Mouse (Mus musculus): ENCODE results near the gene 4930544G11Rik.

Gene 4930544G11Rik

DNA sequence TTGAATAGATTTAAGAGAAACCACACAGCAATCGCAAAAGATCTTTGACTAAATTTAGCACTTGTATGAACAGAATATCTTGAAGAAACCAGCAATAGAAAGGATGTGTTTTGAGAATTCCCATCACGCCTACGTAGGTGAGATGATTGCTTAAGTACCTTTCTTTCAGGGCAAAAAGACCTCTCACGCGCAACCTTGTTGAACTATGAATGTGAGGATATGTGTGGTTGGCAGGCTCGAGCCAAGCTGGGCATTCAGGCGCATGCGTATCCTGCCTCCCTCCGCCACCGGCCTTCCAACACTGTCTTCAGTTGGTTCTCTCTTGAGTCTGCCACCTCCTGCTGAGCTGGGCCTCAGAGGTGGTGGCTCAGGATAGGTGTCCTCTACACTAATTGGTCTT lies at the start of gene 4930544G11Rik:
TSS of gene 4930544G11Rik (plus strand) at position 301 of the 400 bp plus-strand sequence.
- DNase-seq: no peak

DNA sequence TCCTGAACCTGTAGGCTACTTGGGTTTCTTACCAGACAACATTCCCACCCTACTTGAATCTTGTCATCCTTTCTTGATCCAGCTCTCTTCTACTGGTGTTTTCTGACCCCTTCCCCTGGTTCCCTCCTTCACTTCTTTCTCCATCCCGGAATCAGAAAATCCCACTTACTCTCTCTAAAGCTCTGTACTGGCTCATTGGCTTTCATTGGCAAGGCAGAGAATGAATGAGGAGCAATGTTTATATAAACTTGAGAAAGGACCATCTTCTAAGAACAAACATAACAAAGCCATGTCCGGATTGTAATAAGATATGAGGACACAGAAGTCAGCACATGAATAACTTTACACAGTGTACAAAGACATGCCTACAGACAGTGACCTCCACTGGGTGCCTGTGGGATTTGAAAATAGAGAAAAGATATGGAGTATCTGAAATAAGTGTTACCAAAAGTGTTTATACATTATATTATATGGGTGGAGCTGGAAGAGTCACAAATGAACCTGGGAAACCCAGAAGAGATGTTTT lies 45.7 kb upstream of the 4930544G11Rik start:
- no peak for DNase-seq

DNA sequence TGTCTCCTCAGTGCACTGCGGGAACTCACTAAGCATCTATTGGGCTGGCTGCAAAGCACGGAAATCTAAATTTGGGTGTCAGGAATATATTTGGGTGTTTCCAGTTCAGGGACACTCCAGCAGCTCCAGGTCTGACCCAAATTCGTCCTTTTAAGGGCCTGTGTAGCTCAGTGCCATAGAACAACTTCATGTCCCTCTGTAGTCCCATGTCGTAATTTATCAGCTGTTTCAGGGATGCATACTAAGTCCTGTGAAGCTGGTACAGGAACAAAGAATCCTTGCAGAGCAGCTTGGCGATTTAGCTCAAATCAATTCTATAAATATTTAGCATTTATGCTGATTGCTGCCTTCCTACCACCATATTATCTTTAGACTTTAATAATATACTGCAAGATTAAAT lies 37.0 kb upstream of the 4930544G11Rik start:
- no peak for DNase-seq

DNA sequence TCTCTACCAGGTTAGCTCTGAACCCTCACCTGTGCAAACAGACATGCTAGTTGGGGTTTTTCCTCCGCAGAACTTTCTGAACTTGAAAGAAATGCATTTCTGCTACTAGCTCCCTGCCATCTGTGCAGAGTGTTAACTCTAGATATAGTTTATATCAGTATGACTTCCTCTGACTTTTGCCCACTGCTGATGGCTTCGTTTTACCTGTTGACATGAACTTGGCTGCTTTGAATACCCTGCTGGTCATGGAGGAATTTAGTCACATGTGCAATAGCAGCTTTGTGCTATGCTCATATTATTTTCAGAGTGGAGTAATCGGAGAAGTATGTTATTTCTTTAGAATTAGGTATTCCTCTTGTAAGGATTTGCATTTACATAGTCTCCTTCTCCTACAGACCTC lies 30.7 kb upstream of the 4930544G11Rik start:
- no peak for DNase-seq

DNA sequence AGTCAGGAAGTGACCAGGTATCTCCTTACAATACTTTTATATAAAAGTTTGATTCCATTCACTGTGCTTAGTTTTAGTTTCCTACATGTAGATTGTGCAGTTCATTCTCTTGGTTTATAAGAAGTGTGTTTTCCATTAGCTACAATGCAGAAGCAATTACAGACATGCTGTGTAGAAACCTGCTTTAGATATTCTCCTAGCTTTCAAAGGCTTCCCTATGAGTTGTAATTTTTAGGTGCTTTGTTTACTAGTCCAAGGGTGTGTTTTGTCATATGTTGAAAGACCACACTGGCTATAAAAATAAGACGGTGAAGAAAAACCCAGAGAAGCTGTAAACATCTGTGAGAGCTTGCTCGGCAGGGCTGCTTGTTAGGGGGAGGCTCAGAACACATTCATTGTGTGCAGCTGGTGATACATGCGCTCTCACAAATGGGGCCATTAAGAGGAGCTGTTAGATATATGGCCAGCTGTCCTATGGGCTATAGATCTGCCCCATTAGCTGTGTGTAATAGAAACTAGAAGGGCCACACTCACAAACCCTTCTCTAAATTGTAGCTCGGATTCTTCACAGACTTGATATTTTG lies 28.8 kb upstream of the 4930544G11Rik start:
- no peak for DNase-seq

DNA sequence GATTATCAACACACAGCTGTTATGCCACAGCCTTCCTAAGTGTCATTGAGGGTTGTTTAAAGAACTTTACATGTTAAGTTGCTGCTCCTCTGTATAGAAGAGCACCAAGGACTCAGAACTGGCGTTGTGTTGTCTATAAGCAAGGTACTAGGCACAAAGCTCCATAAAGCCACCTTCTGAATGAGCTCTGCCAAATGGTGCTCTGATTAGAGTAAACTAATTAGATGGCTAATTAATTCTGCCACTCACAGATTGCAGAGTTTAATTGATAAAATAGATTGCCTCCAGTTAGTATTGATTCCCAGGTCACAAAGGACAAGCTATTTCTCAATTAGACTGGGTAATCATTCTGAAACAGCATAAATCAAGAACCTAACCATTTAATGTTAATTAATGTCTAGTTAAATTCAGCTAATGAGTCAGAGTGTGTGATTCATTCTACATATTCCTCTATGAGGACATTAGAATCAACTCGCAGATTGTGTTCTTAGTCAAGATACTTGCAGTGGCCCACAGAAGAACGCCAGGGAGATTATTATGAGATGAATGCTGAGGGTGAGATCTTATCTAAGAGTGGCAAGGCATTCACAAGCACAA lies 26.6 kb upstream of the 4930544G11Rik start:
- DNase-seq: no peak

DNA sequence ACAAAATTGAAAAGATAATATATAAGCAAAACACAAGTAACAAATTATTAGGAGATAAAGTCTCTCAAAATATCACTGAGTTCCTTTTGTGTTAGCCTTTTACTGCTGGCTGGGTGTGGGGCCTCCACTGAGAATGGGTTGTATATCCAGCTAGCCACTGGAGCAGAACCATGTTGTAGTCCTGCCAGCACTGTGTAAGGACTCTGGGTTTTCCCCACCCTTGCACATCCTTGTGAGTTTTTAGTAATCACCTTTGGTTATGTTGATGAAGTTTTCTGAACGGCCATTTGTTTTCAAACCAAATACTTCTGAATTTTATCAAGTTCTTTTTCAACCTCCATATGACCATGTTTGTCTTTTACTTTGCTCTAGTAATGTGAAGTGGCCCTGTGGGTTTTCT lies 21.9 kb upstream of the 4930544G11Rik start:
- DNase-seq: no peak

DNA sequence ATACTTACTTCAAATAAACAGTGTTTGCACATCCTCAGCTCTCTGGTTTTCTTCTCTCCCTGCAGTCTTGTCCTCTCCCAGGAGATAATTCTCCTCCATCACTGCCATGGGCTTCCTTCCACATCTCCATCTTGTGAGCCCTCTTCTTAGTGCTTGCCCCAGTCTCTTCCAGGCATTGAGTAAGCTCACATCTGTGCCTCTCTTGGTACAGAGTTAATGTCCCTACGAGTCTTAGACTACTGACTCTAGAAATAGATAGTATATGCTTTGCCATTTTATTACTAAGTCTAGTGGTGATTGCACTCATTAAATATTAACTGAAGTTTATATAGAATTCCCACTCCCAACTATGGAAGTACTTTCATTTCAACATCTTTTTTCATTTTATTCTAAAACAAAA lies 19.6 kb upstream of the 4930544G11Rik start:
- no peak for DNase-seq

DNA sequence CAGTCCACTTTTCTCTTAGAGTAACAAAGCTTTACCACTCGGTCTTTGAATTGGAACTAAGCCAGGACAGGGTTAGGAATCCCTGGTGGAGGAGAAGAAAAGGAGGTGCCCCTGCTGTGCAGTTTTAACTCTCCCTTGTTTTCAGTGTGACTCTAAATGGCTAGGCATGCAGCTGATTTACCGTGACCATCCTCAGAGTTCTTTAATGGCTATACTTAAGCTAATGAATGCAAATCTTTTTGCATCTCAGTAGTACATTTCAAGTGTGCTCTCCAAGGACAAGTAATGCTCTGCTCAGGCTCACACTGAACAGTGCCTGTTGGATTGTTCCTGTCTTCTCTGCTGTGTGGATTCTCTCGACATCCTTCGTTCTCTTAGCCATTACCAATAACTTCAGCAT lies 19.2 kb upstream of the 4930544G11Rik start:
- DNase-seq: no peak

DNA sequence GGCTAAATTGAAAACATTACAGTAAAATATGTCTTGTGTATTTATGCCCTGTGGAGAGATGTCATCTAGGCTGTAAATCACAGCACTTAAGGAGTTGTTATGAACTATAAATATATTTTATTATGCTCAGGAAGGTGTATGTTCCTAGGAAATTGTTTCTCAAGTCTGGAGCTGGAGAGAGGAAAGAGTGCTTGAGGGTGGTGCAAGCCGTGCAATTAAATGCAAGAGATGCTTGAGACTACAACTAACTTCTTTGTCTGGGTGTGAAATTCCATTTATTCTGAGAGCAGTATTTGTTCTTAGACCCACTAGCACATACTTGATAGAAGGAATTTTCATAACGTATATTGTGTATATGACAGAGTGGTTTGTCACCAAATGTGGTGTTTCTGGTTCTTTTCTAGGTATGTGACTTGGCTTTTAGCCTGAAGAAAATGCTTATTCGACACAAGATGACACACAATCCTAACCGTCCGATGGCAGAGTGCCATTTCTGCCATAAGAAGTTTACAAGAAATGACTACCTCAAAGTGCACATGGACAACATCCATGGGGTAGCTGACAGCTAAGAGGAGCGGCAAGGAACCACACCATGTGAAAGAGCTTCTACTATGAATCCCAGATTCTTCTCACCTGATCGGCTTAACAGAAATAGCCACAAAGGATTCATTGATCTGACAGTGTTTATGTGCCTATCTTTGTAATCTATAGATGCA lies 16.7 kb upstream of the 4930544G11Rik start:
- no peak for DNase-seq

DNA sequence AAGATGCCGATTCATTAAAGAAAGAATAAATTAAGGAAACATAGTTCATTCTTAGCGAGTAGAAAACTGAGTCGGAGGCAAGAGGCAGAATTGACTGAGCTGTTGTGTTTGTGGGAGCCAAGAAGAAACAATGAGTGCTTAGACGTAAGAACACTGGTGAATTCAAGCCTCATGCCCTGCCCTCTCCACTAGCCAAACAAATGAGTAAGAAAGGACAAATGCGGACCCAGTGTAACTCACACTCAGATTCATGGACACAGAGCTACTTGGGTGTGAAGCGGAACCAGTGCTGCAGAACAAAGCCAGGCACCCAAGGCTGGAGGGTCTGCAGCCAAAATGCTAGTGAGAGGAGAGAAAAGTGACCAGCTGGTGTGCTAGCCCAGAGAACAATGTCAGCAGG lies 1.9 kb upstream of the 4930544G11Rik start:
- DNase-seq: no peak

DNA sequence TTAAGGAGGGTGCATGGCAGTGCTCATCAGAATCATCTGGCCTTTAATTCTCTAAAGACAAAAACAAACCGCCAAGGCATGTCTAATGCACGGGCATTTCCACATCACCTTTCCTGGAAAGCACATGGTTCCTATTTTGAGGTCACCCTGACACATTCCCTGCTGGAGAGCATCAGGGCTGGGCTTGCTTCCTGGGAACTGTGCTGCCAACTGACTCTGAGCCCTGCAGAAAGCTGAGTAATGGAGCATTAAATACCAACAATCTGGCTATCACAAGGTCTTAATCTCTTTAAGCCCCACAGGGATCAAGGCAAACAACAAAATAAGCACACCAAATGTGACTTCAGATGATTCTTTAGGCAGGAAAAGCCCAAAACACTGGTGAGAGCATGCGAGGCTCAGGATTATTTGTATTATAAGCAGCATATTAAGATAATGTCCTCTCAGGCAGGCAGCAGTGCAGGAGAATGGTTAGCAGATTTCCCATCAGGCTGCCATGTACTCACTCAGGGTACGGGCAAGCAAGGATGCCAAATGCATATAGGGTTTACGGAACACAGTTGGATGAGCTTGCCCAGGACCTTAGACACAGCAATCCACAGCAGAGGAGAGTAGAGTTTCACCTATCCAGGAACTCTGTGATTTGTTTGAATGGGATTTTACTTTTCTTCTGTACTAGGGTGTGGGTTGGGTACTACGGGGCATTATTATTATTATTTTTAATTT lies 17.1 kb downstream of the 4930544G11Rik start:
- DNase-seq: no peak

DNA sequence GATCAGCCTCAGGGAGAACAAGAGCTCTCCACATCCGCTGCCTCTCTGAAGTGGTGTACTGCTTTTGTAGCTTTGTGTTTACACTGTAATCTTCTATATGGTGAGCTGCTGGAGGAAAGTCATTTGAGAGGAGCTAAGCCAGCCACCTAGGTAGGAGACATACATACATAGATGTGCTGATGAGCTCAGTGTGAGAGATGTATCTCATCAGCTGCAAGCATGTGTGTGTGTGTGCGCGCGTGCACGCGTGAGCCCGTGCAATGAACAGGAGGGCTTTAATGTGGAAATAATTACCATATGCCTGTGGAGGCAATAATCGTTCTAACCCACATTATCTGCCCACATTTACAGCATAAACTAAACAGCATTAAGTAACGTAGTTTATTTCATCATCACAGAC lies 18.0 kb downstream of the 4930544G11Rik start:
- no peak for DNase-seq

DNA sequence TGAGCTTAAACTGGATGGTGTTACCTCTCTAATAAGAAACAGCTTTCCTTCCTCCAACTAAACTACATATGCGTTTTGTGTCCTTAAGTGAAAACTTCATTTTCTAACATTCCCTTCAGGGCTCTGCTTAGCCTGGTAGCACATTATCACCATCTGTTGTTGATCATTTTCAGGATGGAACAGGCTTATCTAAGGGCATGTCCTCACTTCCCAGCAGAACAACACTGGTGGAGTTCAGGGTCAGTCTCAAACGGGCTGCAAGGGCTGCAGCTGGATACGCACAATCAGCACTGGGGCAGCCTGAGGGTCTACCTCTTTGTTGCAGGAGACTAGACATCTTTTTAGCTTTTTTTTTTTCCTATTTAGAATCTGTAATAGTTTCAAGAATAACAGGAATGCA lies 39.7 kb downstream of the 4930544G11Rik start:
- DNase-seq: no peak

DNA sequence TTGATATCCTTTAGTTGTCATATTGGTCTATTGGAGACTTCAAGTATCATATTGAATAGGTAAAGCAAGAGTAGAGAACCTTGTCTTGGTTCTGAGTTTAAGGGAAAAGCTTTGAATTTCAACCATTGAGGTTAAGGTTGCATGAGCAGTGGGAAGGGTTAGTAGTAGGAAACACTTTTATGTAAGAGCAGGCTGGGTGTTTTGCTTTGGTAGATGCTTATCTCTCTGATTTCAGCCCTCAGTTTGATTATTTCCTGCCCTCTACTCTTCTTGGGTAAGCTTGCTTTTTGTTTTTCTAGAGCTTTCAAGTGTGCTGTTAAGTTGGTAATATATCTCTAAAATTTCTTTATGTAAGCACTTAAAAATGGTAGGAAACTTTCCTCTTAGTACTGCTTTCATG lies 45.9 kb downstream of the 4930544G11Rik start:
- no peak for DNase-seq

All from right cerebral cortex, postnatal 14 days (tissue).